Mouse (Mus musculus) stomach, postnatal 0 days (tissue): Measurements from ENCODE around the gene Mef2c.

Experiments used
- CTCF ChIP-seq: IDR thresholded peaks from 2 replicates; pipeline ENCODE4 v1.5.1; 2016; ENCODE audit warnings: antibody characterized with exemption, low read depth, mild to moderate bottlenecking, moderate library complexity
- EP300 ChIP-seq: optimal IDR thresholded peaks from 2 replicates; pipeline ENCODE3; 2016; ENCODE audit warnings: antibody characterized with exemption

DNA sequence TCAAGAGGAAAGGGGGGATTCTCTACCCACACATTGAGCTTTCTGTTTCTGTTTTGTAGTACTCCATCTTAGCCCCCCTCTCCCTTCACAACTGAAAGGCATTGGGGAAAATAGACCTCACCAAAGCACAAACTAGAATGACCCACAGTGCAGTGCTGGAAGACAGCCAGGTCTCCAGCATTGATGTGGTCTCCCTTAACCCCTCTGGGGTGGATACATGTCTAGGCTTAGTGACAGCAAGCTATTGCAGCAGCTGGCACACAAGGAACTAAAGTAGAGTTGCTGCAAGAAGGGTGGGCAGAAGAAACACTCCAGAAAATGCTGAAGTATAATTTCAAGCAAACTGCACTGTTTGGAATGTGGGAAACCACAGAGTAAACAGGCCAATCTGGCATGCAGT is 45.1 kb upstream of the Mef2c start:
- no peak for TF ChIP-seq CTCF
- no peak for TF ChIP-seq EP300
